Comparison of ENCODE assay signal across 26 mouse cellular contexts in the genomic region with DNA sequence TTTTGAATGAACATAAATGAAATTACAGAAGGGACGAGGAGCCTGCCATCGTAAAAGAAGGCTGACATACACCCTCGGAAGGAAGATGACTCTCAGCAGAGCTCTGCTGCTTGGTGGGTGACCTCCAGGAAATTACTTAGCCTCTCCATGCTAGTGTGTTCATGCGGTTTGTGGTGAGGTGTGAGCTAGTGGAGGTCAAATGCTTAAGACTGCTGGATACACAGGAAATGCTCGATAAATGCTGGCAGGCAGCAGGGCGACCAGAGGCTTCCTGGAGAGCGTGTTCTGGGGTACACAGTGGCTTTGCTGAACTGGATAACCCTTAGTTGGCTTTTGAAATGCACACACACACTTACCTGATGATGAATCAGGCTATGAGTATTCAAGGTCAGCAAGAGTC. TPM values are rescaled to one million over a fixed set of nuclear protein-coding genes. Genes with fewer than 3 reads are reported as not detected.
A peak's percentile ranks its signal among the peaks of the same experiment; 100 is the strongest.
DNase-seq lines count a peak whose midpoint lies in the region; ATAC-seq lines count a peak whose summit lies in the region.
"Had no signal": no experiment of that assay in that cellular context is flagged by ENCODE, and none has a peak within 500 bp of the region (broad histone marks: within the 10 kb centered on the region; RNA-seq: fewer than 3 reads in every experiment).

No protein-coding gene starts in this region.

- WGBS in liver, embryonic 11.5 days = 66% methylated on average over 7 of the region's 7 CpGs
- WGBS in liver, embryonic 12.5 days (ENCODE audit: insufficient replicate concordance) = 60% methylated on average over 7 of the region's 7 CpGs
- 88% methylated on average over 7 of the region's 7 CpGs for WGBS in heart, embryonic 10.5 days

- no peaks in the 10 kb centered on the region for H3K27me3 ChIP-seq in liver, embryonic 11.5 days (replicated peaks; ENCODE audit: control insufficient read depth, insufficient read depth, low read length)
- no peaks in the 10 kb centered on the region for H3K27me3 ChIP-seq in liver, embryonic 12.5 days (replicated peaks)
- H3K27me3 ChIP-seq in heart, embryonic 10.5 days (ENCODE audit: insufficient read depth, poor library complexity, severe bottlenecking) = no peaks in the 10 kb centered on the region
- H3K27me3 ChIP-seq: CH12.LX; embryonic facial prominence, embryonic 12.5 days; embryonic facial prominence, embryonic 15.5 days; heart, embryonic 13.5 days; hindbrain, embryonic 12.5 days; hindbrain, embryonic 15.5 days had no signal

- DNase-seq in liver, embryonic 11.5 days (ENCODE audit: low spot score) = peak; percentile 30
- DNase-seq in 416B (ENCODE audit: low read depth) = peak; percentile 99
- no peak for DNase-seq in adrenal gland, postnatal 36 days
- DNase-seq in heart, embryonic 10.5 days (ENCODE audit: low spot score) = no peak
- DNase-seq: adrenal gland, adult 2 months; adrenal gland, postnatal 14 days; B cell, adult 2 months; cerebellum, adult 18-20 months; cerebellum, adult 9-10 months; cerebellum, postnatal 14 days; forebrain, postnatal 0 days; gastrocnemius, adult 2 months; gastrocnemius, postnatal 14 days; heart, adult 18-20 months; heart, postnatal 14 days; heart, postnatal 4 days had no signal

- H3K9me3 ChIP-seq in liver, embryonic 11.5 days (ENCODE audit: control insufficient read depth, low read length) = no peaks in the 10 kb centered on the region
- no peaks in the 10 kb centered on the region for H3K9me3 ChIP-seq in liver, embryonic 12.5 days (replicated peaks)
- H3K9me3 ChIP-seq in heart, embryonic 10.5 days = no peaks in the 10 kb centered on the region
- H3K9me3 ChIP-seq: embryonic facial prominence, embryonic 12.5 days; embryonic facial prominence, embryonic 15.5 days; G1E; heart, embryonic 13.5 days; hindbrain, embryonic 12.5 days; hindbrain, embryonic 15.5 days had no signal

- ATAC-seq in liver, embryonic 11.5 days (replicated peaks; ENCODE audit: low FRiP score) = no peak
- ATAC-seq in liver, embryonic 12.5 days = no peak
- ATAC-seq in granulocyte monocyte progenitor cell, adult 5-6 weeks (replicated peaks; ENCODE audit: poor library complexity, severe bottlenecking) = peak; percentile 44
- ATAC-seq: forebrain, embryonic 14.5 days; forebrain, postnatal 0 days had no signal

- H3K4me3 ChIP-seq in liver, embryonic 11.5 days (ENCODE audit: low read depth, low read length) = no peak overlapping the region
- no peak overlapping the region for H3K4me3 ChIP-seq in liver, embryonic 12.5 days
- no peak overlapping the region for H3K4me3 ChIP-seq in heart, embryonic 10.5 days
- H3K4me3 ChIP-seq: embryonic facial prominence, embryonic 12.5 days; embryonic facial prominence, embryonic 15.5 days; gastrocnemius, adult 2 months; heart, embryonic 13.5 days; hindbrain, embryonic 12.5 days; hindbrain, embryonic 15.5 days had no signal

- no peaks in the 10 kb centered on the region for H3K36me3 ChIP-seq in liver, embryonic 11.5 days (ENCODE audit: control insufficient read depth, insufficient read depth, low read length)
- H3K36me3 ChIP-seq in liver, embryonic 12.5 days = no peaks in the 10 kb centered on the region
- peaks cover 7% of the 10 kb centered on the region; the same call in 1 of the 2 replicates for H3K36me3 ChIP-seq in heart, embryonic 10.5 days
- H3K36me3 ChIP-seq: G1E had no signal

- no peak overlapping the region for H3K27ac ChIP-seq in liver, embryonic 11.5 days (ENCODE audit: low read depth, low read length)
- no peak overlapping the region for H3K27ac ChIP-seq in liver, embryonic 12.5 days
- no peak overlapping the region for H3K27ac ChIP-seq in heart, embryonic 10.5 days
- H3K27ac ChIP-seq: embryonic facial prominence, embryonic 12.5 days; embryonic facial prominence, embryonic 15.5 days; gastrocnemius, adult 2 months; heart, embryonic 13.5 days; hindbrain, embryonic 12.5 days; hindbrain, embryonic 15.5 days had no signal

- H3K4me2 ChIP-seq in liver, embryonic 11.5 days = no peak overlapping the region
- no peak overlapping the region for H3K4me2 ChIP-seq in liver, embryonic 12.5 days
- H3K4me2 ChIP-seq: embryonic facial prominence, embryonic 12.5 days; embryonic facial prominence, embryonic 15.5 days; heart, embryonic 13.5 days; hindbrain, embryonic 12.5 days; hindbrain, embryonic 15.5 days had no signal

- H3K9ac ChIP-seq in liver, embryonic 11.5 days (ENCODE audit: low read depth, low read length) = no peak overlapping the region
- H3K9ac ChIP-seq in liver, embryonic 12.5 days = no peak overlapping the region
- H3K9ac ChIP-seq: embryonic facial prominence, embryonic 12.5 days; embryonic facial prominence, embryonic 15.5 days; forebrain, postnatal 0 days; heart, embryonic 13.5 days; hindbrain, embryonic 12.5 days; hindbrain, embryonic 15.5 days had no signal

- H3K4me1 ChIP-seq in liver, embryonic 11.5 days (replicated peaks; ENCODE audit: control insufficient read depth, insufficient read depth, low read length) = peaks cover 6% of the 10 kb centered on the region; the same call in 1 of the 2 replicates
- peaks cover 11% of the 10 kb centered on the region for H3K4me1 ChIP-seq in liver, embryonic 12.5 days
- 0 out of 2 replicates have a peak, but pooled peaks cover 3% of the 10 kb centered on the region for H3K4me1 ChIP-seq in heart, embryonic 10.5 days
- H3K4me1 ChIP-seq: embryonic facial prominence, embryonic 12.5 days; embryonic facial prominence, embryonic 15.5 days; heart, embryonic 13.5 days; hindbrain, embryonic 12.5 days; hindbrain, embryonic 15.5 days had no signal

RNA-seq across cellular contexts. Expression of a gene that starts 13.5 kb away (rescaled TPM):
- polyA plus RNA-seq in liver, embryonic 11.5 days (2014; fragmentation: Nextera tagmentation; extraction: Ambion mirVana) = 0.88 and 0.94 TPM in 2 replicates
- polyA plus RNA-seq in liver, embryonic 12.5 days (2016; fragmentation: Nextera tagmentation; extraction: Ambion mirVana) = 0.52 and 0.69 TPM in 2 replicates
- total RNA-seq in granulocyte monocyte progenitor cell, adult 5-6 weeks (2014; fragmentation: Nextera tagmentation) = 2.1 and 5.4 TPM in 2 replicates
- 4.8 and 4.9 TPM in 2 replicates for total RNA-seq in granulocyte monocyte progenitor cell, adult 5-6 weeks (2017)
- 1 to 10 TPM in 1 of 2 experiments, under 1 TPM in 1; 0.83 to 1.6 TPM for total RNA-seq in adrenal gland, postnatal 36 days (2021)
- 1.2 and 1.5 TPM in 2 replicates for polyA plus RNA-seq in heart, embryonic 10.5 days (2016; fragmentation: Nextera tagmentation; extraction: Ambion mirVana)
- total RNA-seq: CH12.LX; G1E; gastrocnemius, adult 2 months; heart, adult 18-20 months had no signal
- polyA plus RNA-seq: G1E had no signal

RNA-seq across cellular contexts. Expression of a gene that starts 40.3 kb away (rescaled TPM):
- polyA plus RNA-seq in liver, embryonic 11.5 days (2014; fragmentation: Nextera tagmentation; extraction: Ambion mirVana) = 0.32 and 0.74 TPM in 2 replicates
- polyA plus RNA-seq in liver, embryonic 12.5 days (2016; fragmentation: Nextera tagmentation; extraction: Ambion mirVana) = 0.20 and 0.37 TPM in 2 replicates
- total RNA-seq in granulocyte monocyte progenitor cell, adult 5-6 weeks (2014; fragmentation: Nextera tagmentation) = 0.85 and 6.5 TPM in 2 replicates
- total RNA-seq in granulocyte monocyte progenitor cell, adult 5-6 weeks (2017) = 1.8 and 2.3 TPM in 2 replicates
- total RNA-seq in adrenal gland, postnatal 36 days (2021) = 1 to 10 TPM; 2.4 to 2.8 TPM
- polyA plus RNA-seq in heart, embryonic 10.5 days (2016; fragmentation: Nextera tagmentation; extraction: Ambion mirVana) = 0.55 and 1.1 TPM in 2 replicates

RNA-seq across cellular contexts. Expression of a gene that starts 40.5 kb away (rescaled TPM):
- polyA plus RNA-seq in liver, embryonic 11.5 days (2014; fragmentation: Nextera tagmentation; extraction: Ambion mirVana) = 32.9 and 34.1 TPM in 2 replicates
- 20.3 and 21.8 TPM in 2 replicates for polyA plus RNA-seq in liver, embryonic 12.5 days (2016; fragmentation: Nextera tagmentation; extraction: Ambion mirVana)
- total RNA-seq in granulocyte monocyte progenitor cell, adult 5-6 weeks (2014; fragmentation: Nextera tagmentation) = 17.9 and 35.2 TPM in 2 replicates
- 32.0 and 45.5 TPM in 2 replicates for total RNA-seq in granulocyte monocyte progenitor cell, adult 5-6 weeks (2017)
- total RNA-seq in adrenal gland, postnatal 36 days (2021) = 10 to 100 TPM; 15.9 to 24.7 TPM
- polyA plus RNA-seq in heart, embryonic 10.5 days (2016; fragmentation: Nextera tagmentation; extraction: Ambion mirVana) = 42.9 and 48.9 TPM in 2 replicates

RNA-seq across cellular contexts. Expression of a gene that starts 52.2 kb away (rescaled TPM):
- polyA plus RNA-seq in liver, embryonic 11.5 days (2014; fragmentation: Nextera tagmentation; extraction: Ambion mirVana) = 306 and 326 TPM in 2 replicates
- polyA plus RNA-seq in liver, embryonic 12.5 days (2016; fragmentation: Nextera tagmentation; extraction: Ambion mirVana) = 209 and 217 TPM in 2 replicates
- 146 and 147 TPM in 2 replicates for total RNA-seq in granulocyte monocyte progenitor cell, adult 5-6 weeks (2014; fragmentation: Nextera tagmentation)
- 88.0 and 117 TPM in 2 replicates for total RNA-seq in granulocyte monocyte progenitor cell, adult 5-6 weeks (2017)
- 100 to 1,000 TPM; 110 to 112 TPM for total RNA-seq in adrenal gland, postnatal 36 days (2021)
- 258 and 286 TPM in 2 replicates for polyA plus RNA-seq in heart, embryonic 10.5 days (2016; fragmentation: Nextera tagmentation; extraction: Ambion mirVana)

Comparison
In these comparisons a context has a peak if more than half of its experiments do, and no peak if none do; other contexts are left out.
1. DNase-seq: peak in liver, embryonic 11.5 days (single experiment) and 416B (single experiment); none in adrenal gland, postnatal 36 days (0 of 2) and heart, embryonic 10.5 days (single experiment).